Mouse (Mus musculus) layer of hippocampus, postnatal 10 days (tissue): ENCODE data around the gene Usb1. TPM values are rescaled to one million over a fixed set of nuclear protein-coding genes. Genes with fewer than 3 reads are reported as not detected.

Experiments
- DNase-seq, 2 experiments: peaks; one replicate each; pipeline ENCODE4 v3.0.0; 2021; ENCODE audit warnings: low spot score in 2 of 2
- total RNA-seq, 2 experiments: library from RNA; stranded (reverse); gene quantifications; 2 replicates each; pipeline ENCODE4 v1.2.3; 2021

Usb1 gene
- total RNA-seq, 2 experiments from 2014 or later: 17.2 to 22.8 TPM

DNA sequence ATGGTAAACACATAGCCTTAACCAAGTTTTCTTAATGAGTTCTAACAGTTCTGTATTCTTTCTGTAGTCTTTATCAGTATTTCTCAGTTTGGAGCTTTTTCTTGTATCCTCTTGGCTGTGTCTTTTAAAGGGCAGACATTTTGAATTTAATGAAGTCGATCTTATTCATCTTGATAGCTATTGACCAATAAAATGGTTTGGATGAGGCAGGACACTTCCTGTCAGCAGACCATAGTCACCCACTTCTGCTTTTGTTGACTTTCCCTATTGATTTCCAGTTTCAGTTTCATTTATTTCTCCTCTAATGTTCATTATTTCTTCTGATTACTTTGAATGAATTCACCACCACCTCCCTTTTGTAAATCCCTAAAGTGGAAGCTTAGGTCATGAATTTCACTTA, 3.6 kb downstream of the Usb1 start:
- DNase-seq: no peak

DNA sequence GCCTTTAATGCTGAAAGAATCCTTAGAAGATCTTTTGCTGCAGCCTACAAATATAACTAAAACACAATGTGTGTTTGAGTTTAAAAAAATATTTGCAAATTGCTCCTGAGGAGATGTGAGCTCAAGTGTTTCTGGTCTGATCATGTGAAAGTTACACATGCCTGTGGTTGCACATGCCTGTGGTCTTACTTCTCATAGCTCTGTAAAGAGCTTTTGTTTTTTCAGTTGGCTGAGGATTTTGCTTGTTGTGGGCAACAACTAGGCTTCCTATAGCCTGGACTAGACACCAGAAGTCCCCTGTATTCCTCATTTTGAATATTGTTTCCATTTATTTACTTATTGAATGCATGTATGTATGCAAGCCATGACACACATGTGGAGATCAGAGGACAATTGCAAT, 4.3 kb downstream of the Usb1 start:
- no peak for DNase-seq

DNA sequence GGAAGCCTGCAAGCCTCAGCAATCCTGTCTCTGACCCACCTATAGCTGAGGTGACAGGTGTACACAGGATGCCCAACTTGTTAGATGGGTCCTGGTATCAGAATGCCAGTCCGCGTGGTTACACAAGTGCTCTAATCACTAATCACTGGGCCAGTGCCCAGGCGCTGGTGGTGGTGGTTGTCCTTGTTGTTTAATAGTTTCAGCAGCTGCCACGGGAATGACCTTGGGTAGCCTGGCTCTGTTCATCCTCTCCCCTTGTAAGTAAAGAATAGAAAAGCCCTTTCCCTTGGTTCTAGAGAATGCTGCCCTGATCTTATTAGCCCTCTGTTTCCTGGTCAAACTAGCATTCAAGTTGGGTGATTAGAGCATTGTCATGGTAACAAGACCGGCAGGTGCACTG, 9.6 kb downstream of the Usb1 start:
- no peak for DNase-seq

DNA sequence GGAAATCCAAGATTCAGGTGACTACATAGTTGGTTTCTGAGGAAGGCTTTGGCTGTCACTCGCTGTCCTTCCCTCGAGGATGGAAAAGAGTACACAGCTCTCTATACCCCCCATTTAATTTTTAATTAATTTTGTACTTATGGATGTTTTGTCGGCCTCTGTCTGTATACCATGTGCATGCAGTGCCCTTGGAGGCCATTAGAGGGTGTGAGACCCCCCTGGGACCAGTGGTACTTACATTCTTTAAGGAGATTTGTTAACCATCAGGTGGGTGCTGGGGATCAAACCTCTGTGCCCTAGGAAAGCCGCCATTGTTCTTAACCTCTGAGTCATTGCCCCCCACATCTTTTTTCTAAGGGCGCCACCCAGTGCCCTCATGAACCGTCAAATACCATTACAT, 12.6 kb downstream of the Usb1 start:
- DNase-seq: no peak

DNA sequence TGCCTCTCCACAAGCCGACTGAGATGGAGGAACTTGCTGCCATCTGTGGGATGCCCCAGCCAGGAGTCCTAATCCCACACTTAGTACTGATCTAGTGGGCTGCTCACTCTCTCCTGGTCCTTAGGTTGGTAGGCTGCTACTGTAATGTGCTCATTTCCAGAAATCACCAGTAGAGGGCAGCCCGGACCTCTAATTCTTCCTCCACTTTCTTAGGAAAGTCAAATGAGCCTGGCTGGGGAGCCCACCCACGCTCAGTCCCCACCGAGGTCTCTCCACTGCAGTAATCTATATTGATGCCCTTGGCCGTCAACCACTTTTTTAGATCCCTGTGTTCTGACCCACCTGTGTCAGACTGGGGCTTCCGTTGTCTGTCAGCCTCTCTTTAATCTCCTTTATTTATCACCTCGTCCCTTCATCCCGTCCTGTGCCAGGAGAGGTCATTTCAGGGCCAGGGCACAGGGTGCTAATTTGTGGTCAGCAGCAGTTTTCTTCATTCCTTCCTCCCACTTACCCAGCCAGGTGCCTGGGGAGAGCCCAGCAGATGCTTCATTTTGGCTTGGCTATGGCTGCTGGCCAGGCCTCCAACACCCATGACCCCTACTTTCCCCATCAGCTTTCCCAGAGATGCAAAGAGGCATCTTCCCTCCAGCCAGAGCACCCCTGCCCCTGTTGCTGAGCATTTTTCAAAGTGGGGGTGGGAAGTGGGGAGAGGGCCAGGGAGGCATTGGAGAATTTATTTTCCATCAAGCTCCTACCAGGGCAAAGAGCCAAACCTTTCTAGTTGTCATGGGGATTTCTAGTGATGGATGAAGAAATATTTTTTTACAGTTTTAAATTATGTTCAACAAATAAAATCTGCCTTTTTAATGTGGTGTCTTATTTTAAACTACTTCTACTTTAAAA, 14.8 kb downstream of the Usb1 start:
- peak; percentile 90 to 92 for DNase-seq

DNA sequence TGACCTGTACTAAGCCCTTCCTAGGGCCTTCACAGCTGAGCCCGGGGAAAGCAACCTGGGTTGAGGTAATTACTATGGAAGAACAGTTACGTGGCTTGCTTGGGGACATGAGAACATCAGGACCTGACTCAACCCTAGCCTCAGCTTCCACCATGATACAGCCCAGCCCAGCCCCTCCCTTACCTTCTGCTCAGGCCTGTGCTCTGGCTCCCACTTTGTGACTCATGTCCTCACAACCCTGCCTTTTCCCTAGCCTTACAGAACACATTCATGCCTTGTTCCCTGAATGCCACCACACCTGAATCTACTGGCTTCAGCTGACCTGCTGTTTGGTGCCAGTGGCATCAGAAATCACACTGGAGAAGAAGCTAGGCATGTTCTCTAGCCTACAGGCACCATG, 16.3 kb downstream of the Usb1 start:
- no peak for DNase-seq

DNA sequence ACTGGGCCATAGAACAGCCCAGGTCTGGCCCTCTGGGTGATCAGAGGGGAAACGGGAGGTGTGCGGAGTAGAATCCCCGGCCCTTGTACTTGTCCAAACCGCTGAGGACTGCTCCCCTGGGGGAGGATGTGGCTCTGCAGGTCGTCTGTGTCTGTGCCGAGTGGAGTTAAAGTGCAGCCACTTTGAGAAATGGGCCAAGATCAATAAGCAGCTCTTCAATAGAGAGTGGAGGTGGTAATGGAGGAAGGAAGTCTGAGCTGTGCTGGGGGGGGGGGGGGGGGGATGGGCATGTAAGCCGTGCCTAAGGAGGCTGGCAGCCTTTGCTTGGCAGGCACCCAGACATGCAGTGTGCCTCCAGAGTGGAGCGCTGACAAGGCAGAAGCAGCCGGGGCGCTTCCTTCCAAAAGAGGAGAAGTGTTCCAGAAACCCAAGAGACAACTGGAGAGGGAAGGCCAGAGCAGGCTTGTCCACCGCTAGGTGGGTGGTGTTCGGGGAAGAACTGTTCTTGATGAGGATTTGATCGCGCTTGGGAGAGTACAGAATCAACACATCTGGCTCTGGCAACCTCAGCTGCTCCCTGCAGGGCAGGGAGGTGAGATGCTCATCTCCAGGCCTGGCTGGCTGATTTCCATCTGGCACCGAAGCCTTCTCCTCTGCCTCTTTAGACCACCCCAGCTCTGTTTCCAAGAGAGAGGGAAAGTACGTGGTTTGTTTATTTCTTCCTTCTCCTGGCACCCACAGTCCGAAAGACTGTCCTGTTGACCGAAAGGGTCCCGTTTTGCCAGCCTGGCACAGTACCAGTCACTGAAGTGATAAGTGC, 16.9 kb downstream of the Usb1 start:
- DNase-seq: peak; percentile 73 to 79

DNA sequence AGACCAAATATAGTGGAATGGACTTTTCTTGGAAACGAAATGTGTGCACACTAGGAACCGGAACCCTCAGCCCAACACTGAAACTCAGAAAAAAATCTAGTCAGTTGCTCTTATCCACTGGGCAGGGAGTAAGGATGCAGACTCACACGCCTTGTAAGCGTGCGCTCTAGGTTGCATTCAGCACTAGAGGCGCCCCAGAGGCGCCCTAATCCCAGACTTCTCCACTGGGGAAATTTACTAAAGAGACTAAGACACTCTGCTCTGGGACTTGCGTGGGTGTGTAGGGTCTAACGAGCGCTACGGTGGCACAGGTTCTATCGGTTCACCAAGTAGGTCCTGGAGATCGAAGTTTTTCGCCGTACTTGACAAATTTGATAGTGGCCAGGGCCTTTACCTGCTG, 19.4 kb downstream of the Usb1 start:
- no peak for DNase-seq

DNA sequence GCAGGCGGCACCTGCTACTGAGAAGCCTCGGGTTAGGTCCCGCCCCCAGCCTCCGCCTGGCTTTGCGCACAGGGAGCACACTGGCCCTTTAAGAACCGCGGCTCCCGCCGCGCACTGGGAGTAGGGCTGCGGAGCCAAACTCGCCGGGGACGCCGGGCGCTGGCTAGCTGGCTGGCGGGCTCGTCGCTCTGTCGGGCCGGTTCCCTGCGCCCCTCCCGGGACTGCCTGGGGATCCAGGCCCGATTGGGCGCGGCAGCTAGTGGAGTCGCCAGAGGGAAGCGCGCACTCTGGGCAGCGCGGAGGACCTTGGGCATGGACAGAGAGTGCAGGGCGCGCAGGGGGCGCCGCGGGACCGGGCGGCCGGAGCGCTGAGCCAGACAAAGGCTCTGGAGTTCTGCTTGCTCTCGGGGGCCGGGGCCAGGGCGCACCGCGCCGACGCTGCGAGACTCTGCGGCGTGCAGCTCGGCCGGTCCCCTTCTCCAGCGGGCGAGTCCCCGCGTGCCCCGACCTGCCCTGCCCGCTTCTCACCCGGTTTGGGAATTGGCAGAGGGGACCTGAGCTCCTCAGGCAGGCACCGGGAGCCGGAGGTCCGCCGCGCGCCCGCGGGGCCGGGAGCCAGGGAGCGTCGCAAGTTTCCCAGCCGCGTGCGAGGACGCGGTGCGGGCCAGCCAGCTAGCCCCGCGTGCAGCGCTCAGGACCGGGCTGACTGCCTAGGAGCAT, 20.2 kb downstream of the Usb1 start, which contains the start of gene Mmp15:
Gene Mmp15, plus strand, starts transcription at position 118 of the 720 bp plus-strand sequence.
- DNase-seq: peak; percentile 68 to 81

DNA sequence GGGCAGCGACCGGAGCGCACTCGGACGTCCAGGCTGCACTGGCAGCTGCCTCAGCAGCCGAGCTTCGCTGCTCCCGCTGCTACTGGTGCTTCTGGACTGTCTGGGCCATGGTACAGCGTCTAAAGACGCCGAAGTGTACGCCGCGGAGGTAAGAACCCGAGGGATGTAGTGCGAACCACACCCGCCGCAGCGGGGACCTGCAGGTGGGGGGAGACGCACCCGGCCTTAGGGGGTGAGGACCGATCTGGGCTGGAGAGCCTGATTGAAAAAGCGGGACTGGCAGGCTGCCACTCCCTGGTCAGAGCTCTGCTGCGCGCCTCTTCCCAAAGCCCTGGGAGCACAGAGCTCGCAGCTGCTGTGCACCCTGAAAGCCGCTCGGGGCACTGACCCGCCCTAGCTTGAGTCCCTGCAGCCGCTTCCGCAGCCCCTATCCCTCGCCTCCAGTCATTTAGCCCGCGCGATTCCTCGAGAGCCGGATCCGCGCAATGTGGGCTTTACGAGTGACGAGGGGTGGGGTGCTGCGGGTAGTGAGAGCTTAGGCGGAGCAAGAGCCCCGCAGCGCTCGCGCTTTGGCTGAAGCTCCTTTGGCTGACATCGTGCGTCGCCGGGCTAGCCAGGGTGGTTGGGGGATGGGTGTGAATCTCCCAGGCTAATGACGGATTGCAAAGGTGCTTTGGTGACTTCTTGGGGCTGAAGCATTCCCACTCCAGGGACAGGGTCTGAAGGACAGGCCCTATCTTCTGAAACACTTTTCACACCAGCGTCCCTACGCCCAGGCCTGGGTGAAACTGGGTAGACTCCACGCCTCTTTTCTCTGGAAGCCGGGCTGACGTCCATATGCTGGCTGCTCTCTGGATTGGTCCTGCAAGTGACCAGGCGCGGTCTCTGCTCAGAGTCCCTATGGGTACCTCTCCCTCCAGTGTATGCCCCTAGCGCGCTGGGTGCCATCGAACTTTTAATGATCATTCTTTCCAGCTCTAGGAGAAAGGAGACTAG, 21.1 kb downstream of the Usb1 start:
- DNase-seq: peak; percentile 49 to 63

DNA sequence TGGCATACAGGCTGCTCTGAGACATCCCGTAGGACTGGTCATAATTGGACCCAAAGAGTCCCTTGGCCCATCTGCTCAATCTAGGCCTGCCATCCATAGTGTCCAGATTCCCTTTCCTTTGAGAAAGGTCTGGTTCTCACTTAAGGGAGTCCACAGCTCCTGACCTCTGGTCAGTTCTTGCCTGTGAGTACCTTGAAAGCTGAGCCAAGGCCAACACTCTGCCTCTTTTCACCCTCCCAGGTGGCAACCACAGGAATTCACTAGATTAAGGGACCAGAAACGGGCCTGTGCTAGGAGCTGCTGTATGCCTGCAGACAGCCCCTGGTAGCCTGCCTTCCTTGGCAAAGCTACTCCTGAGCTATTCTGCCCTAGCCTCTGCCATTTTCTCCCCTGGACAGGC, 22.5 kb downstream of the Usb1 start:
- no peak for DNase-seq

DNA sequence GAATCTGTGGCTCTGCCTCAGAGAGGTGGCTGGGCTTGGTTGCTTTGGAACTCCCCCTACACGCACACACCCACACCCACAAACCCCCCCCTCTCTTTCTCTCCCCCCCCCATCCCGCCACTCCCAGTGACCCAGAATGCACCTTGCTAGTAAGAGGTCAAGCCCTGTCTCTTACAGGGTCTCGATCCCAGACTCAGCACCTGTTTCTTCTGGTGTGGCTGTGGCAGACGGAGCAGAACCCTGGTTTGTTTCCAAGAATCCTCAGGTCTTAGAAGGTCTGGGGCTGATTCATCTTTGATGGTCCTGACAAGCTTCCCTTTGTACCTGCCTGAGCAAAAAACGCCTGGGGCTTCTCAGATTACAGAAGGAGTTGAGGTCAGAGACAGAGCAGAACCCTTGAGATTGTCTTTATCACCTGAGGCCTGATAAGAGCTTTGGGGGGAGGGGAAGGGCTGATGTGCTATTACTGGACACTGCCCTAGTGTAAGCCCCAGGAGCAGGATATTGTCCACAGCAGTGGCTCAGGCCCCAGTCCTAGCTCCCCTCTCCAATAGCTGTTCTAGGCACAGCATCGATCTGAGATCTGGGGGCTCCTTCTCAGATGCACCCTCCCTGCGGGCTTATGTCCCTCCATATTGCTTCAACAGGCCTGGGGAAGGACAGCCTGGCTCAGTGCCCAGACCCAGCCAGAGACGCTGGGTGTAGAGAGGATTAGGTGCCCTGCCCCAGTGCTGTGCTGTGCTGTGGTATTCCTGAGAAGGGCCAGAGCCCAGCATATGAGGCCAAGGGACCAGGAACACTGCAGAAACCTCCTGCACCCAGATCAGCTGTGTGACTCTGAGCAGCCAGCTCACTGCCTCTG, 26.7 kb downstream of the Usb1 start:
- DNase-seq: no peak

DNA sequence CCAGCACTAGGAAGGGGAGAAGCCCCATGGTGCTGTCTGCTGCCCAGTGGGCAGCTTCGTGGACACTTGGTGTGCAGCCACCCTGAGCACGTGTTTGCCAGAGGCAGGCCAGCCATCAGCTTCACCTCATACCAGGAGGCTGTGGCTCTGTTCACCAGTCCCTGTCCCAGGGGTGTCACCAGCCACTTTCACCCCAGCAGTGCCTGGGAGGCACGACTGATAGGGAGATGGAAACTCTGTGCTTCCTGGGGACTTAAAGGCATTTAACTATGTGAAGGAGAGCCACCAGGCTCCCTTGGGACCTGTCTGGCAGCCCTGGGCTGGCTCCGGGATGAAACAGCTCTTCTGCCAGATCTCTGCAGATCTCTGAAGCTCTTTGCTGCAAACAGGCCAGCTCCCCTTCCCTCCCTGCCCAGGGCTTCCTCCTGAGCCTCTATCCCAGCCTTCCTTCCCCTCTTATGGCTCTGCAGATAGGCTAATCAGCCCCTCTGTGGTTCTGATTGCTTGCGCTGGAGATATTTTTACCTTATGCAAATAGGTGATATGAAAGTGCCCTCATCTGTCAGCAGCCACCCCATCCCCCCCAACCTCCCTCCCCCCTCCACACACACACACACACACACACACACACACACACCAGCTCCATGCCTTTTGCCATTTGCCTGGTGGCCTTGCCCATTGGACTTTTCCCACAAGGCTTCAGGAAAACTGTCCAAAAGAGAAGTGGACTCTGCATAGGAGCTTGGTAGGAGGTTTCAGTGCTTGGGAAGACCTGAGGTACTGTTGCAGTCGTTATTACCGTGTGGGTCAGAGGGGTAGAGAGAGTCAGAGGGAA, 28.3 kb downstream of the Usb1 start:
- no peak for DNase-seq

DNA sequence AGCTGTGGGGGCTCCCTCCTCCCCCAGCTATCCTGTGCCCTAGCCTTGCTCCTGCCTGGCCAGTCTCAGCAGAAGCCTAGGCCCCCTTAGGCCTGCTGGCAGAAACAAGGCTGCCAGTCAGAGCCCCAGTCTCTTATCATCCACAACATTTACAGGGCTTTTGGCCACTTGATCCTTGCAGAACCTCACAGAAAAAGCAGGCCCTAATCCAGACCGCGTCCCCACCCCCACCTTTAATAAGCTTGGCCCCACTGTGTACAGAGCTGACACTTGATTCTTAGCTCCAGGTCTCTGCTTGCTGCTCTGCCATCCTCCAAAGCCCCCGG, 28.9 kb downstream of the Usb1 start:
- DNase-seq: no peak

DNA sequence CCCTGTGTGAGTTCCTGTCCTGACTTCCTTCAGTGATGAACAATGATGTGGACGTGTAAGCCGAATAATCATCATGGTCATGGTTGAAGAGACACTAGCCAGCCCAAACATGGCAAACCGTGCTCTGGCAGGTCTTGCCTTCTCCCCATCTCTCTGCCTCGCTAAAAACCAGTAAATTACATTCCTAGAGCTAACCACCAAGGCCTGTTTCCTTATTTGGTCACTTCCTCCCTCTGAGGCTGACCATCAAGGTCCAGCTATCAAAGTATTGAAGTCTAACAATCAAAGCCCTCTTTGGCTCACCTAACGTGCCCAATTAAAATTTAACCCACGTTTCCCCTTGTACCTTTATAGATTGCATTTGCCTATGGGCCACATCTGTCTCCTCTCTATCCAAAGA, 30.2 kb downstream of the Usb1 start:
- DNase-seq: no peak

DNA sequence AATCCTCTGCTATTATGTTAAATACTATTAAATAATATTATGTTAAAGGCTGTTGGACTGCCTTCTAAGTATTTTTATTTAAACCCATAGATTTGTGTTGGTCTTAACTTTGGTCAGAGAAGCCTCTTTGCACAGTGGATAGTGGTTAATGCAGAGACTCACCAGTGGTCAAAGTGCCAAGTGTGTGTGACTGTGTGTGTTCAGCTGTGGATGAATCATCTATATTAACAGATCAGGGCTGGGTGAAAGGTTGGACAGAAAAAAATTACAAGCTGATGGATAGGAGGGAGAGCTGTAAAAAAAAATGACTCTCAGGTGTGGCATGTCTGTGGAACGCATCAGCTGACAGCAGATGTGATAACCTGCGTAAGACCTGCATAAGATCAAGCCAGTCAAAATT, 31.8 kb downstream of the Usb1 start:
- DNase-seq: no peak

DNA sequence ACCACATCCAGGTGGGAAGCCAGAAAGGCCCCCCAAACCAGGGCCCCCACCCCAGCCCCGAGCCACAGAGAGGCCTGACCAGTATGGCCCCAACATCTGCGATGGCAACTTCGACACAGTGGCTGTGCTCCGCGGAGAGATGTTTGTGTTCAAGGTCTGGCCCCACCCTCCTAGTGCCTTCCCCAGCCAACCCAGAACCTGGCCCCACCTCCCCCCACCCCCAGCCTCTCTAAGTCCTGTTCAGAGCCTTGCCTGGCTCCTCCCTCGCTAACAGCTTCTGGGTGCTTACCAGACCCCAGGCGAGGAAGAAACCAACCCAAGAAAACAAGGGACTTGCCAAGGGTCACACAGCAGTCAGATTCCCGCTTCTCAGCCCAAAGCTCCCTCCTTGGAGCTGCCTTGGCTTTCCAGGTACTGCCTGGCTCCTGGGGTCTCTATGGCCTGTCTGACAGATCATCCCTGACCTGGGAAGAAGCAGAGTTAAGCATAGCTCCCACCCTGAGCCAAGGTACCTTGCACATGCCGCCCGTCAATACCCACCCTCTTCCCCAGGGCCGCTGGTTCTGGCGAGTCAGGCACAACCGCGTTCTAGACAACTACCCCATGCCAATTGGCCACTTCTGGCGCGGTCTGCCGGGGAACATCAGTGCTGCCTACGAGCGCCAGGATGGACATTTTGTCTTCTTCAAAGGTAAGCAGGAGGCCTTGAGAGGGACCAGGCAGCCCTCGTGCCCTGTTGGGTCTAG, 37.7 kb downstream of the Usb1 start:
- no peak for DNase-seq
